Mouse (Mus musculus): ENCODE data around the gene Ubxn11. TPM values are rescaled to one million over a fixed set of nuclear protein-coding genes. Genes with fewer than 3 reads are reported as not detected.

The Ubxn11 gene
- polyA plus RNA-seq (2015; fragmentation: Nextera tagmentation; extraction: Ambion mirVana): 4.3 and 5.7 TPM in 2 replicates

DNA sequence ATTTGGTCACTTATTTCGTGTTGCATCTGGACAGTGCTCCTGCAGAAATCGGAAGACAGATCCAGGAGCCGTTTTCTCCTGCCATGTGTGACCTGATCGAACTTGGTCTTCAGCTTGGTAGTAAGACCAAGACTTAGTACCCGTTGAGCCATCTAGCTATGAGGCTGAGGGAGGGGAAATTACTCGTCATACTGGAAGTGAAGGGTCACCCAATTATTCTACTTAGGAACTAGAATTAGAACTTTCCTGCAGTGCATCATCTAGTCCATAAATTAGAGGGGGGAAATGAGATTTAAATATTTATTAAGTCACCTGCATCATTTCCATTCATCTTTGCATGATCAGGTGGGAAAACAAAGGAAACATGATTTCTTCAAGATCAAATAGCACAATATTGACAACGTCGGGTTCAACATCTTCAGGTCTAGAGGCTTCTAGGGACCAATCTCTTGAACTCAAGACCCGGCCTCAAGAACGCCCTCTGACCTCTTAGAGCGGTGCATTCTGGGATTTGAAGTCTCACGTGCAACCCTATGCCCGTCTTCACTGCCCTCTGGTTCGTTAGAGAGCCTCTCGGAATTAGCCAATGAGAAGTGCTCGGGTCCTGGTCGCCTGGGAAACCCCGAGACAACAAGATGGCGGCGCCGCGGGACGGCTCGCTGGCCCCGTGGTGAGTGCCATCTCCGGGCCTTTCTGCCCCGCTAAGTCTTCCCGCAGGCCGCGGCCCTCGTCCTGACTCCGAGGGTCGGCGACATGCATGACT is at the start of gene Ubxn11:
Gene Ubxn11 (plus strand): TSS at position 592 of the 763 bp plus-strand sequence.
- Histone ChIP-seq H3K36me3 (no peaks in the 10 kb centered on the region), H3K27ac (no peak within 1 kb of the TSS), H3K9me3 (no peaks in the 10 kb centered on the region), H3K4me2 (peak within 1 kb of the TSS; percentile 71), H3K27me3 (replicated peaks) (no peaks in the 10 kb centered on the region), H3K4me3 (replicated peaks) (peak within 1 kb of the TSS; percentile 82), H3K9ac (peak within 1 kb of the TSS; percentile 59; the same call in 1 of the 2 replicates), H3K4me1 (0 out of 2 replicates have a peak, but pooled peaks cover 4% of the 10 kb centered on the region)
- peak; percentile 93 for ATAC-seq (ENCODE audit: insufficient read depth, low FRiP score, low read depth)
- 17% methylated on average over 34 of the region's 34 CpGs for WGBS

GRCm38 (mm10) chr4:134053538-134053937 is 48.8 kb upstream of the Ubxn11 start, which contains the start of gene Zfp683:
Zfp683 (plus strand) TSS chr4:134053838.
- no peaks in the 10 kb centered on the region for H3K36me3 ChIP-seq
- H3K27ac ChIP-seq: no peak within 1 kb of the TSS
- H3K9me3 ChIP-seq: no peaks in the 10 kb centered on the region
- no peak within 1 kb of the TSS for H3K4me3 ChIP-seq (replicated peaks)
- 0 out of 2 replicates have a peak, but pooled peaks cover 5% of the 10 kb centered on the region for H3K4me1 ChIP-seq
- no peaks in the 10 kb centered on the region for H3K27me3 ChIP-seq (replicated peaks)
- 81% methylated on average over 3 of the region's 3 CpGs for WGBS
- ATAC-seq (ENCODE audit: insufficient read depth, low FRiP score, low read depth): no peak
- no peak within 1 kb of the TSS for H3K9ac ChIP-seq
- H3K4me2 ChIP-seq: no peak within 1 kb of the TSS

- Histone ChIP-seq H3K27me3 (replicated peaks) (peaks cover 5% of the 10 kb centered on the region; the same call in 1 of the 2 replicates), H3K4me3 (replicated peaks) (0 out of 2 replicates have a peak overlapping the region, but pooled peaks have one; percentile 5), H3K9me3 (no peaks in the 10 kb centered on the region), H3K36me3 (no peaks in the 10 kb centered on the region), H3K27ac (no peak overlapping the region), H3K4me2 (peak overlapping the region; percentile 35), H3K9ac (no peak overlapping the region), H3K4me1 (peaks cover 4% of the 10 kb centered on the region; the same call in 1 of the 2 replicates)
- WGBS: 26% methylated on average over 14 of the region's 14 CpGs
- ATAC-seq (ENCODE audit: insufficient read depth, low FRiP score, low read depth): no peak
Measured at GRCm38 (mm10) chr4:134058166-134058715, 44.1 kb upstream of the Ubxn11 start.

DNA sequence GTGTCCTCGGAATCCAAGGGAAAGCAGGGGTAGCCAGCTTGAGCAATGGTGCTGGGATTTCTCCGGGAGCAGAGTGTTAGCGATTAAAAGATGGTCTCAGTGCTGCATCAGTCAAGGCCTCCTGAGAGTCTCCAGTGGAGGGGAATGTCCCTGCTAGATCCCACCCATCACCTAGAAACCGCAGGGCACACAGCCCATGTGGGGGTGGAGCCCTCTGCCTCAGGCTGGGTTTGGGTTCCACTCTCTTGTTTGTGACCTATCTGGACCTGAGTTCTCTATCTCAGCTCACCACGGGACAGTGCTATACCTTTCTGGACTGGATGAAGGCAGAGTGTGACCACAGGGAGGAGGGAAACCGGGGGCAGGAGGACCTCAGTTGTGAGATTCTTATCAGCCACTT is 43.5 kb upstream of the Ubxn11 start:
- 80% methylated on average over 6 of the region's 6 CpGs for WGBS
- no peak for ATAC-seq (ENCODE audit: insufficient read depth, low FRiP score, low read depth)
- H3K27ac ChIP-seq: no peak overlapping the region

GRCm38 (mm10) chr4:134060135-134060865 is 42.1 kb upstream of the Ubxn11 start, which contains the start of gene Crybg2:
Crybg2 (plus strand) TSS chr4:134060815.
- Histone ChIP-seq H3K4me3 (replicated peaks) (no peak within 1 kb of the TSS), H3K4me1 (peaks cover 4% of the 10 kb centered on the region; the same call in 1 of the 2 replicates), H3K9me3 (no peaks in the 10 kb centered on the region), H3K4me2 (0 out of 2 replicates have a peak within 1 kb of the TSS, but pooled peaks have one; percentile 3), H3K27me3 (replicated peaks) (peaks cover 5% of the 10 kb centered on the region; the same call in 1 of the 2 replicates), H3K9ac (no peak within 1 kb of the TSS), H3K27ac (peak within 1 kb of the TSS; percentile 61), H3K36me3 (no peaks in the 10 kb centered on the region)
- 47% methylated on average over 28 of the region's 28 CpGs for WGBS
- ATAC-seq (ENCODE audit: insufficient read depth, low FRiP score, low read depth): no peak

More for the DNA sequence above, 43.5 kb upstream of the Ubxn11 start:
- Histone ChIP-seq H3K4me1 (peaks cover 4% of the 10 kb centered on the region; the same call in 1 of the 2 replicates), H3K4me2 (no peak overlapping the region), H3K9me3 (no peaks in the 10 kb centered on the region), H3K36me3 (no peaks in the 10 kb centered on the region), H3K27me3 (replicated peaks) (peaks cover 5% of the 10 kb centered on the region; the same call in 1 of the 2 replicates), H3K4me3 (replicated peaks) (no peak overlapping the region), H3K9ac (no peak overlapping the region)

DNA sequence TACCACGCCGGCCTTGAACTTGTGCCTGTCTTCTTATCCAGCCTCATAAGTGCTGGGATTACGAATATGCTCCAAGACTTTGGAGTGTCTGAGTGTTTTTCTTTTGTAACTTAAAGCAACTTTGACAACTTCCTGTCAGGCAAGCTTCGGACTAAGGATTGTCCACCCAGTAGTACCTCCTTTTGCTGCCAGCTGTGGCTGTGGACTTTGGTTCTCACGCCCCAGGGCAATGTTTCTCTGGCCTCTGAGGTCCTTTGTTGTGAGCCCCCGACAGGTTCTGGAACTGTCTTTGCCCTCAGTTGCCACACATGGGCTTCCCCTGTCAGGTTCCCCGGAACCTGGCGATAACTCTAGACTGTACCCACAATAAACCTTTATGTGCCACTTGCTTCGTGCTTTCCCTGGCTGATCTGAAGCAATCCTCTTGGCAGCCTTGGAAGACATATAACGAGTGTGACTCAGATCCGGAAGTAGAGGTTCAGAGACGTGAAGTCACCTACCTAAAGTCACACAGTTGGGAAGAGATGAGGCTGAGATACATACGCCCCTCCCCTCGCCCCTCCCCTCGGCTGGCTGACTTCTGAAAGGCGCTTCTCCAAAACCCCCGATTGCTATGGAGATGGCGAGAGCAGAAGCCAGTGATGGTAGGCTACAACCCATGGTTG is 41.1 kb upstream of the Ubxn11 start:
- no peak overlapping the region for H3K4me2 ChIP-seq
- peaks cover 5% of the 10 kb centered on the region; the same call in 1 of the 2 replicates for H3K27me3 ChIP-seq (replicated peaks)
- H3K27ac ChIP-seq: peak overlapping the region; percentile 61
- H3K4me3 ChIP-seq (replicated peaks): no peak overlapping the region
- no peaks in the 10 kb centered on the region for H3K36me3 ChIP-seq
- peaks cover 8% of the 10 kb centered on the region for H3K4me1 ChIP-seq
- H3K9ac ChIP-seq: no peak overlapping the region
- ATAC-seq (ENCODE audit: insufficient read depth, low FRiP score, low read depth): no peak
- WGBS: 54% methylated on average over 18 of the region's 18 CpGs
- H3K9me3 ChIP-seq: no peaks in the 10 kb centered on the region

DNA sequence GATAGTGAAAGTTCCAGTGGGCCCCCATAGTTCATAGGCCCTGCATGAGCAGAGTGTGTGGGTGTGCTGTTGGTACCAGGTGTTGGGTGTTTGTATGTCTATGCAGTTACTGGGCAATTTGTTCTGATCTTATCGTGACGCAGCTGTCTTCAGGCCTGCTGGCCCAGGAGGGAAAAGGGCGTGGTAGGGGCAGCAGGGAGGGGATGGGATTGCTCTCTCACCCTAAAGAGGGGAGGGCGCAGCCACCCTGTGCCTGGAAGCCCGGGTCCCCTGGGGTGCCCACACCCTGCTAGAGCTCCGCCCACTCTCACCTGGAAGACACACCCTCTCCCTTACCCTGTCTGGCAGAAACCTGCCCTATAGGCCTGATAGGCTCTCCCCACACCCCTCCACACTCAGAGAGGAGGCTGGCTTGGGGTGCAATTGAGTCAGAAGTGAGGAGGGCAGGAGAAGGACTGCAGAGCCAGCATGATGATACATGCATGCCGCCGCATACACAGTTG is 40.4 kb upstream of the Ubxn11 start:
- Histone ChIP-seq H3K4me2 (no peak overlapping the region), H3K9ac (no peak overlapping the region), H3K9me3 (no peaks in the 10 kb centered on the region), H3K4me1 (peaks cover 11% of the 10 kb centered on the region), H3K36me3 (no peaks in the 10 kb centered on the region), H3K27ac (peak overlapping the region; percentile 61), H3K27me3 (replicated peaks) (peaks cover 5% of the 10 kb centered on the region; the same call in 1 of the 2 replicates), H3K4me3 (replicated peaks) (no peak overlapping the region)
- WGBS: 39% methylated on average over 8 of the region's 8 CpGs
- ATAC-seq (ENCODE audit: insufficient read depth, low FRiP score, low read depth): peak; percentile 80

- Histone ChIP-seq H3K9me3 (no peaks in the 10 kb centered on the region), H3K4me1 (peaks cover 13% of the 10 kb centered on the region), H3K4me2 (no peak overlapping the region), H3K4me3 (replicated peaks) (no peak overlapping the region), H3K9ac (no peak overlapping the region), H3K36me3 (no peaks in the 10 kb centered on the region), H3K27me3 (replicated peaks) (peaks cover 5% of the 10 kb centered on the region; the same call in 1 of the 2 replicates), H3K27ac (0 out of 2 replicates have a peak overlapping the region, but pooled peaks have one; percentile 32)
- 57% methylated on average over 8 of the region's 8 CpGs for WGBS
- no peak for ATAC-seq (ENCODE audit: insufficient read depth, low FRiP score, low read depth)
Measured at GRCm38 (mm10) chr4:134062561-134062960, 39.8 kb upstream of the Ubxn11 start.

GRCm38 (mm10) chr4:134065431-134066004 is 36.9 kb upstream of the Ubxn11 start:
- H3K4me2 ChIP-seq: peak overlapping the region; percentile 31
- H3K27me3 ChIP-seq (replicated peaks): no peaks in the 10 kb centered on the region; the same call in 1 of the 2 replicates
- 17% methylated on average over 23 of the region's 23 CpGs for WGBS
- no peak overlapping the region for H3K9ac ChIP-seq
- no peaks in the 10 kb centered on the region for H3K36me3 ChIP-seq
- H3K27ac ChIP-seq: no peak overlapping the region
- peaks cover 12% of the 10 kb centered on the region for H3K4me1 ChIP-seq
- peak; percentile 67 for ATAC-seq (ENCODE audit: insufficient read depth, low FRiP score, low read depth)
- H3K4me3 ChIP-seq (replicated peaks): peak overlapping the region; percentile 32
- H3K9me3 ChIP-seq: no peaks in the 10 kb centered on the region

- ATAC-seq (ENCODE audit: insufficient read depth, low FRiP score, low read depth): peak; percentile 40
- Histone ChIP-seq H3K27ac (peak overlapping the region; percentile 61; the same call in 1 of the 2 replicates), H3K4me2 (peak overlapping the region; percentile 32; the same call in 1 of the 2 replicates)
Measured at GRCm38 (mm10) chr4:134067383-134067782, 35.0 kb upstream of the Ubxn11 start.

More at GRCm38 (mm10) chr4:134067383-134067782, 35.0 kb upstream of the Ubxn11 start:
- Histone ChIP-seq H3K9me3 (no peaks in the 10 kb centered on the region), H3K36me3 (no peaks in the 10 kb centered on the region), H3K9ac (no peak overlapping the region), H3K4me1 (peaks cover 9% of the 10 kb centered on the region), H3K27me3 (replicated peaks) (no peaks in the 10 kb centered on the region; the same call in 1 of the 2 replicates), H3K4me3 (replicated peaks) (no peak overlapping the region; the same call in 1 of the 2 replicates)
- 76% methylated on average over 8 of the region's 8 CpGs for WGBS

Data from stomach, embryonic 15.5 days (tissue).